Mouse (Mus musculus): ENCODE data around the gene Tsfm.
"Not testable (repeated sequence)": the region's sequence is repeated elsewhere in the genome, so short reads cannot be mapped to it uniquely, and the experiment has no call there.

The Tsfm gene

DNA sequence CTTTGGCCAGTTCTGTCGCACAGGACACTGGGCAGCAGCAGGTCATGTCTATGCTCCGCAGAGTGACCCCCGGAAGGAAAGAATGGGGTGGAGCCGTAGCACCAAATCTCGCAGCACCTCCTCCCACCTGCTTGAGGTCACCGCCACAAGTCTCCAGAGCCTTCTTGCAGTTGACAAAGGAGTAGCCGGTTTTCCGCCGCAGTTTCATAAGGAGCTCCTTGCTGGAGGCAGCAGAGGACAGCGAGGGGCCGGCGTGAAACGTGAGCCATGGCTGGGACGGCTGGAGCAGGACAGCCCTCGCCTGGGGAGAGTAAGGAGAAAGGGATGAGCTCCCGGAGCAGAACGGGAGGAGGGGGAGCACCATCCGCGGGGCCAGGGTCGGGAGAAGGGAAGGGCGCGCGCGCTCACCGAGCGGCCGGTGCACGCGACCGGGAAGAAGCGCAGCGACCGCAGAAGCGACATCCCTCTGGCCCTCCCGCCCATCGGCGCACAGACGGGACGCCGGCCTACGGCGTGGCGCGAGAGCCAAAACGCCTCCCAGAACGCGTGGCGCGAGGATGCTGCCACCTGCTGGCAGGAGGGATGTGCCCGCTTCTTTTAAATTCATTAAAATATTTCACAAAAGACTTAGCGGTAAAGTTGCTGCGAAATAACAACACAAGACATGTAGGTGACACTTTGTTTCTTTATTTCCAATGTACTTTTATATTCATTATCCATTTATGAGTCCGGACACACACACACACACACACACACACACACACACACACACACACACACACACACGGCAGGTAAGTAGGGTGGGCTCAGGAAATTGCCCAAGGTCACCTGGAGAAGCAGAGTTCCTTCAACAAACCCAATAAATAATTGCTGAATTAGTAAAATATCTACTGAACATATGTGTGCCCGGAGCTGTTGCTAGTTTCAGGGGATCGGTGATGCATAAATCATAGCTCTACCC lies at the start of gene Tsfm:
Tsfm (minus strand) TSS at position 505 of the 961 bp plus-strand sequence.
- DNase-seq (ENCODE audit: low spot score in 2 of 2) = peak; percentile 87 to 92

GRCm38 (mm10) chr10:127079665-127080391 lies 49.2 kb upstream of the Tsfm start:
- DNase-seq (ENCODE audit: low spot score in 2 of 2) = no peak

GRCm38 (mm10) chr10:127078677-127079575 lies 48.3 kb upstream of the Tsfm start:
- DNase-seq (ENCODE audit: low spot score in 2 of 2) = no peak

DNA sequence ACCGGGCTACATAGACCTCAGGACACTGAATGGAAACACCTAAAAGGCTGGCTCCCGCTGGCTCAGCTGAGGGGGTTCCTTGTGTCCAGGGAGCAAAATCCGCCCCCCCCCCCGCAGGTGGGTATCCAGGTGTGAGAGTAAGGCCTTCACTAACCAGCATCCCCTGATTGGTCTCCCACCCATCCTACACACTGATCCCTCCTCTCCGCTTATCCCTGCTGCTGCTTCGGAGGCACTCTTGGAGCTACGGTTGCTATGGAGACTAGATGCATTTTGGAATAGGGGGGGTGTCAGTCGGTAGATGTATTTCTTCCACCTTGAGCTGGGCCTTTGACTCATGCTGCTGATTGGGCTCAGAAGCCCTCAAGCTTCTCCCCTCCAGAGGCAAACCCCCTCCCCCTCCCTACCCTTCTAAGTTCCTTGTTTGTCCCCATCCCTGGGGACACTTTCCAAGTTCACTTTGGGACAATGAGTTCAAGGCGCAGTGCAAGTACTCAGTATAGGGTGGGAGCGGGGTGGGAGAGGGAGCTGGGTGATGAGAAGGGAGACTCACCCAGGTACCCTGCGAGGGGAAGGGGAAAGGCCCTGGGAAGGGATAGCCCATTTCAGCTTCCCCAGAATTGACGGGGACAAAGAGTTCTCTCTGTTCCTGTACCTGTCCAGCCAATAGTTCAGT lies 47.5 kb upstream of the Tsfm start:
- DNase-seq (ENCODE audit: low spot score in 2 of 2) = no peak

GRCm38 (mm10) chr10:127077515-127077914 lies 46.9 kb upstream of the Tsfm start:
- no peak for DNase-seq (ENCODE audit: low spot score in 2 of 2)

DNA sequence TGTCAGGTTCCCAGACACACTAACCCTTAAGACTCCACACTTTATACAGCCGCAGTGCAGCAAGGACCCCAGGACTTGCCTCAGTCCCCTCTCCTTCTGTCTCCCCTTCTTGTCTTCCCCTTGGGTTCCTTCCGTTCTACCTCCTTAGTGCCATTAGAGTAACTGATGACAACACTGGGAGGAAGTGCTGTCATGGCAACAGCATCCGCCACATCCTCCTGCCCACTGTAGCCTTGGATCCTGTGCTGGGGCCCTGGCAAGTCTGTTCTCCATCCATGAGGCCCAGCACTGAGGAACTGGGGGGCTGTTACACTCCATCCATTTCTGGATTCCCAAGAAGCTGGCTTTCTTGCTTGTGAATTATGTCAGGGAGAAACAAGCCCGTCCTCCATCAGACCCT lies 45.4 kb upstream of the Tsfm start:
- DNase-seq (ENCODE audit: low spot score in 2 of 2) = no peak

GRCm38 (mm10) chr10:127075651-127076050 lies 45.0 kb upstream of the Tsfm start:
- DNase-seq (ENCODE audit: low spot score in 2 of 2) = no peak

DNA sequence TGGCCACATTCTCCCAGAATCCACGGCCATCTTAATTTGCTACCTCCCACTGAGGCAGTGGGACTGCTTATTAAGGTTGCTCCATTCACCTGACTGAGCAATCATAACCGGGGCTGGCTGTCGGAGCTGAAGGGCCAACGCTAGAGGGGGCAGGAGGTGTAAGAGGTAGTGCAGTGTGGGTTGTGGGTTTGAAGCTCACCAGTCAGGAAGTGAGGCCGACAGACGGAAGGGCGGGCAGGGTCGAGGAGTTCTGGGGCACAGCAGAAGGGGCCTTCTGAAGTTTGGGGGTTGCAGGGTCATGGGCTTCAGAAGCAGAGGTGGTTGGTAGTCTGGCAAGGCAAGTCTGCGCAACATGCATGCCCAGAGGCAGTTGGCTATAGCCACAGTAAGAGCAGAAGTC lies 44.4 kb upstream of the Tsfm start, which contains the start of gene Agap2:
Agap2 (plus strand) TSS at position 205 of the 400 bp plus-strand sequence.
- DNase-seq (ENCODE audit: low spot score in 2 of 2) = no peak

DNA sequence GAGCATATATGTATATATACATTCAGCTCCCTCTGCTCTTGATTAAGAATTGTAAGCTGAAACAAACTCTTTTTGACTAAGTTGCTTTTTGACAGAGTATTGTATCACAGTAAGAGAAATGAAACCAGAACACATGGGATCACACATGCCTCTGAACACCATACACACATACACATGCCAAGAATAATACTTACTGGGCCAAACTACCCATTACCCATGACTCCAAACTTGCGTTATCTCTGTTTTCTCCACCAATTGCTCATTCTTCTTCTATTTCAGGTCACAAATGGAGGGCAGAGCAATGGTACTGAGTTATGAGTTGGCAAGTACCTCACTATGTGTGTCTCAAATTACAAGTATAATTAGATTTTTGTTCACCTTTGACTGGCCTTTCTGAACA lies 43.3 kb upstream of the Tsfm start:
- no peak for DNase-seq (ENCODE audit: low spot score in 2 of 2)

GRCm38 (mm10) chr10:127072969-127073368 lies 42.3 kb upstream of the Tsfm start:
- not testable (repeated sequence) for DNase-seq (ENCODE audit: low spot score in 2 of 2)

DNA sequence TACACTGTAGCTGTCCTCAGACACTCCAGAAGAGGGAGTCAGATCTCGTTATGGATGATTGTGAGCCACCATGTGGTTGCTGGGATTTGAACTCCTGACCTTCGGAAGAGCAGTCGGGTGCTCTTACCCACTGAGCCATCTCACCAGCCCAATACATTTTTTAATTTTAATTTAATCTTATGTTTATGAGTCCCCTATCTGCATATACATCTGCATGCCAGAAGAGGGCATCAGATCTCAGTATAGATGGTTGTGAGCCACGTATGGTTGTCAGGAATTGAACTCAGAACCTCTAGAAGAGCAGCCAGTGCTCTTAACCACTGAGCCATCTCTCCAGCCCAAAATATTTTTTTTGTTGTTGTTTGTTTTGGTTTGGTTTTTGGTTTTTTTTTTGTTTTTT lies 41.6 kb upstream of the Tsfm start:
- not testable (repeated sequence) for DNase-seq (ENCODE audit: low spot score in 2 of 2)

GRCm38 (mm10) chr10:127071203-127071602 lies 40.6 kb upstream of the Tsfm start:
- DNase-seq (ENCODE audit: low spot score in 2 of 2) = no peak

DNA sequence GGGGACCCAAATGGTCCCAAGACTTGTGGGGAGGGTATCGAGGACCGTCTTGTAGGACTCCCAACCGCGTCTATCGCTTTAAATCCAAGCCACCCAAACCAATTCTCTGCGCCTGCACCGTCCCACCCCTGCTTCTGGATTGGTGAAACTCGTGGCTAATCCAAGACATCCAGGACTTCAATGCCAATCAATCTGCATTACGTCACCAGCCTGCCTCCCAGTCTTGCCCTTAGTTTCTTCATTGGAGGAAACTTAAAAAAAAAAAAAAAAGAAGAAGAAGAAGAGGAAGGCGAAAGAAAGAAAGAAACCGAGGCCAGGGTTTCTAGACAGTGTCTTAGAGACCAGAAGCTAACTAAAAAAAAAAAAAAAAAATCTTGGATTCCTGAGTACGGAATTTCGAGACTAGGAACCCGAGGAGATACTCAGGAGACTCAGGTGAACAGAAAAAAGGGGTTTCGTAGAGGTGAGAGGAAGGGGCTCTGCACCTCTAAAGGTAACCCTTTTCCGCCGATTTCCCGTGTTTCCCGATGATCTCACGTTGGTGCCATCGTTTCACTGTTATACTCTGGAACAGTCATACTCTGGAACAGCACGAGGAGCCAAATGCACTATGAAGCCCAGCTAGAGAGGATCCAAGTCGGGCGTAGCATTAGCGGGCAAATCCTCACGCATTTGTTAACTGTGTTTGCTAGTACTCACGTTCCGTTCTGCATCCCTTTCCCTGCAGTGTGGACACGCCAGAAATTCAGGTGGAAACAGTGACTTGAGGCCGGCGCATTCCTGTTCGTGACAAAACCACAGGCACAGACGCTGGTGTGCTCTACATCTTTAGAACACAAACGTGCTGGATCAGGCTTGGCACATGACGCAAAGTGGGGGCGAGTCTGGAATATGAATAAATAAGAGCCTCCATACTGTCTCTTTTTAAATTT lies 39.8 kb upstream of the Tsfm start, which contains the start of gene Tspan31:
Tspan31 (minus strand) TSS at position 75 of the 932 bp plus-strand sequence.
- peak; percentile 77 to 90 for DNase-seq (ENCODE audit: low spot score in 2 of 2)

- DNase-seq (ENCODE audit: low spot score in 2 of 2) = no peak
Measured at GRCm38 (mm10) chr10:127069281-127070189, 38.9 kb upstream of the Tsfm start.

GRCm38 (mm10) chr10:127068360-127069038 lies 37.9 kb upstream of the Tsfm start:
- DNase-seq (ENCODE audit: low spot score in 2 of 2) = no peak

DNA sequence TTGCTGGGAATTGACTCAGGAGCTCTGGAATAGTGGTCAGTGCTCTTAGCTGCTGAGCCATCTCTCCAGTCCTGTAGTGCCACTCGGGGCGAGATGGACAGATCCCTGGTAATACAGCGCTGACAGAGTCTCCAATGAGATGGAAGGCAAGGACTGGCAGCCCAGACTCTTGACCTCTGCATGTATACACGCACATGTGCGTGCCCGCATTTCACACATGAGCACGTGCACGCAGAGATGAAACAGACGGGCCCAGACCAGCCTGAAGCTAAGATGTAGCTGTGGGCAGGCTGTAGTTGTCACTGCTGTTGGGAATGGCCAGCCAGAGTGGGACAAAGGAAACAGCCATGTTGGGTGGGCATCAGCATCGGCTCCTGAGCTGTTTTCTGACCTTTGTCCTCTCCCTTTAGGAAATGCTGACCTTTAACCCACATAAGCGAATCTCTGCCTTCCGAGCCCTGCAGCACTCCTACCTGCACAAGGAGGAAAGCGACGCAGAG lies 35.9 kb upstream of the Tsfm start:
- DNase-seq (ENCODE audit: low spot score in 2 of 2) = no peak

DNA sequence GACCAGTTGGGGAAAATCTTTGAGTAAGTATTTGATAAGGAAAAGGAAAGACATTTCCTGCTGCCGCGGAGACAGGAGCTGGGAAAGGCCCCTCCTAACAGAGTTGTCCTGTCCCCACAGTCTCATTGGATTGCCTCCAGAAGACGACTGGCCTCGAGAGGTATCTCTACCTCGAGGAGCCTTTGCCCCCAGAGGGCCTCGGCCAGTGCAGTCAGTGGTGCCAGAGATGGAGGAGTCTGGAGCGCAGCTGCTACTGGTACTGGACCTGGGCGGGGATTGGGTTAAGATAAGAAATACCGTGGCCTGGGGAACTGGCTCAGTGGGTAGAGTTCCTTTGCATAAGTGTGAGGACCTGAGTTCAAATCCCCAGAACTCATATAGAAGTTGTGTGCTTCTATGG lies 35.3 kb upstream of the Tsfm start:
- DNase-seq (ENCODE audit: low spot score in 2 of 2) = no peak
